Mouse (Mus musculus): ENCODE measurements around the gene Sdk2. TPM values are rescaled to one million over a fixed set of nuclear protein-coding genes. Genes with fewer than 3 reads are reported as not detected.
A peak's percentile ranks its signal among the peaks of the same experiment; 100 is the strongest.

Sdk2 gene
- polyA plus RNA-seq, 1 experiment from 2014 or later, result 0.66 TPM

- Histone ChIP-seq H3K9ac (replicated peaks; ENCODE audit: low read depth) (no peak overlapping the region), H3K36me3 (ENCODE audit: insufficient read depth, low read length) (no peaks in the 10 kb centered on the region), H3K4me2 (replicated peaks; ENCODE audit: low read depth, low read length) (no peak overlapping the region), H3K27me3 (replicated peaks; ENCODE audit: insufficient read depth, low read length) (0 out of 2 replicates have a peak, but pooled peaks cover 3% of the 10 kb centered on the region), H3K4me3 (ENCODE audit: low read depth, low read length) (no peak overlapping the region), H3K9me3 (ENCODE audit: low read length) (no peaks in the 10 kb centered on the region), H3K27ac (ENCODE audit: low read length) (no peak overlapping the region), H3K4me1 (ENCODE audit: insufficient read depth, low read depth, low read length) (no peaks in the 10 kb centered on the region)
- no peak for DNase-seq (ENCODE audit: low spot score)
- no peak for ATAC-seq
- 48% methylated on average over 15 of the region's 15 CpGs for WGBS
- TF ChIP-seq EP300 (IDR thresholded peaks at IDR 0.05), result no peak
- TF ChIP-seq CTCF (IDR thresholded peaks at IDR 0.05), result no peak
These were observed 50.5 kb downstream of the Sdk2 start for GRCm38 (mm10) chr11:114016108-114016888.

DNA sequence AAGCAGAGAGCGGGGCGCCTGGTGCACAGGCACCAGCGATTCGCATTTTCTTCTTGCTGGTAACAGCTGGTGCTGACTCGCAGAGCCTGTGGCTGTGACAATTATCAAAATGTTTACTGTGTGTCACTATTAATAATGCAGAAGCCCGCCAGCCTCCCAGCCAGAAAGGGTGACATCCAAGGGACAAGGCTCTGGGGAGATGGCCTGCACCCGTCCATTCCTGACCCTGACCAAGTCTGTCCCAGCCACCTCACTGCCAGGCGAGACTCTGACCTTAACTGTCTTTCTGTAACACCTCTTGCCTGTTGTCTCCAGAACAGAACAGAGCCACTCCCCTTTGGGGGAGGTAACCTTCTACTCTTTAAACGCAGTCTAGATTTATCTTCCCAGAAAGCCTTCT is 55.3 kb downstream of the Sdk2 start:
- Histone ChIP-seq H3K4me2 (replicated peaks; ENCODE audit: low read depth, low read length) (no peak overlapping the region), H3K9me3 (ENCODE audit: low read length) (no peaks in the 10 kb centered on the region), H3K9ac (replicated peaks; ENCODE audit: low read depth) (no peak overlapping the region), H3K27ac (ENCODE audit: low read length) (no peak overlapping the region), H3K27me3 (replicated peaks; ENCODE audit: insufficient read depth, low read length) (no peaks in the 10 kb centered on the region), H3K36me3 (ENCODE audit: insufficient read depth, low read length) (no peaks in the 10 kb centered on the region), H3K4me1 (ENCODE audit: insufficient read depth, low read depth, low read length) (no peaks in the 10 kb centered on the region), H3K4me3 (ENCODE audit: low read depth, low read length) (no peak overlapping the region)
- TF ChIP-seq EP300 (IDR thresholded peaks at IDR 0.05) (no peak), CTCF (IDR thresholded peaks at IDR 0.05) (no peak)
- DNase-seq (ENCODE audit: low spot score) (peak; percentile 34), ATAC-seq (peak; percentile 65)
- 34% methylated on average over 9 of the region's 9 CpGs for WGBS

- H3K4me1 ChIP-seq (ENCODE audit: insufficient read depth, low read depth, low read length), result no peaks in the 10 kb centered on the region
- 50% methylated on average over 12 of the region's 12 CpGs for WGBS
- ATAC-seq, result no peak
- no peak overlapping the region for H3K27ac ChIP-seq (ENCODE audit: low read length)
- no peak overlapping the region for H3K4me3 ChIP-seq (ENCODE audit: low read depth, low read length)
- no peaks in the 10 kb centered on the region for H3K36me3 ChIP-seq (ENCODE audit: insufficient read depth, low read length)
- H3K27me3 ChIP-seq (replicated peaks; ENCODE audit: insufficient read depth, low read length), result no peaks in the 10 kb centered on the region
- H3K4me2 ChIP-seq (replicated peaks; ENCODE audit: low read depth, low read length), result no peak overlapping the region
- DNase-seq (ENCODE audit: low spot score), result no peak
- H3K9me3 ChIP-seq (ENCODE audit: low read length), result no peaks in the 10 kb centered on the region
- TF ChIP-seq CTCF (IDR thresholded peaks at IDR 0.05) (no peak), EP300 (IDR thresholded peaks at IDR 0.05) (no peak)
- H3K9ac ChIP-seq (replicated peaks; ENCODE audit: low read depth), result no peak overlapping the region
These were observed 61.0 kb downstream of the Sdk2 start for GRCm38 (mm10) chr11:114005879-114006278.

DNA sequence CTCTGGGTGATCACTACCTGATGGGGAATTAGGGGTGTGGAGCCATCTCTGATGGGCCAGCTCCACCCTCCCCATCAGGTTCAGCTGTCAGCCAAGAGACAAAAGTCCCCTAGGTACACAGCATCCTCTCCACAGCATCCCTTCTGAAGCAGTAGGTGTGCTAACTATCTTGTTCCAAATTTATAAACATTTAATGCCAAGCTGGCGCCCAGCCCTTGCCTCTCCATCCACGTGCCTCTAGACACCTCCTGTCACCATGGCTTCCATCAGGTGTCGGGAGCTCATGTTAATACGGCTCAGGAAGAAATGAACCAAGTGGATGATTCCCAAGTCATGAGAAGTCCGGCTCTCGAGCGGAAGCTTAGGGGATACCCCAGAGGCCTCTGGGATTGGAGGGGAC is 62.2 kb downstream of the Sdk2 start:
- 83% methylated on average over 7 of the region's 7 CpGs for WGBS
- no peak for DNase-seq (ENCODE audit: low spot score)
- Histone ChIP-seq H3K27ac (ENCODE audit: low read length) (no peak overlapping the region), H3K27me3 (replicated peaks; ENCODE audit: insufficient read depth, low read length) (no peaks in the 10 kb centered on the region), H3K4me1 (ENCODE audit: insufficient read depth, low read depth, low read length) (no peaks in the 10 kb centered on the region), H3K36me3 (ENCODE audit: insufficient read depth, low read length) (no peaks in the 10 kb centered on the region), H3K9me3 (ENCODE audit: low read length) (no peaks in the 10 kb centered on the region), H3K4me2 (replicated peaks; ENCODE audit: low read depth, low read length) (no peak overlapping the region), H3K4me3 (ENCODE audit: low read depth, low read length) (no peak overlapping the region), H3K9ac (replicated peaks; ENCODE audit: low read depth) (no peak overlapping the region)
- ATAC-seq, result no peak
- TF ChIP-seq EP300 (IDR thresholded peaks at IDR 0.05) (no peak), CTCF (IDR thresholded peaks at IDR 0.05) (no peak)

DNA sequence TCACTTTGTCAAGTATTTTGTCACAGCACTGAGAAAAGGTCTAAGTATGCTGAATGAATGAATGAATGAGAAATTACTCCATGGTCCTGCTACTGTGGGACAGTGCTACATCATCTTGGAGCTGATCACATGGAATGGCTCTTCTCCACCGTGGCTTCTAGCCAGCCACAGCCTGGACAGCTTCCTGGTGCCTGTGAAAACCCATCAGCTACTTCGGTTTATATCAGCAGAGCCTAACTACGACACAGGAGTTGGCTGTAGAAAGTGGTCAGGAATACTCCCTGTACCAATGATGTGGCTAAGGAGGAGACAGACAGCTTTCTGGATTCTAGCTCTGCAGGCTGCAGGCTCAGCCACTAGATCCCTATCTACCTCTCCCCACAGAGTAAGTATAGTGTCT is 63.7 kb downstream of the Sdk2 start:
- H3K27ac ChIP-seq (ENCODE audit: low read length), result no peak overlapping the region
- no peaks in the 10 kb centered on the region for H3K36me3 ChIP-seq (ENCODE audit: insufficient read depth, low read length)
- no peaks in the 10 kb centered on the region for H3K9me3 ChIP-seq (ENCODE audit: low read length)
- H3K9ac ChIP-seq (replicated peaks; ENCODE audit: low read depth), result no peak overlapping the region
- no peaks in the 10 kb centered on the region for H3K4me1 ChIP-seq (ENCODE audit: insufficient read depth, low read depth, low read length)
- ATAC-seq (peak; percentile 75), DNase-seq (ENCODE audit: low spot score) (peak; percentile 83)
- H3K4me3 ChIP-seq (ENCODE audit: low read depth, low read length), result no peak overlapping the region
- no peak overlapping the region for H3K4me2 ChIP-seq (replicated peaks; ENCODE audit: low read depth, low read length)
- 45% methylated on average over 3 of the region's 3 CpGs for WGBS
- TF ChIP-seq EP300 (IDR thresholded peaks at IDR 0.05), result 0 out of 2 replicates have a peak, but pooled peaks have one; percentile 39
- no peak for TF ChIP-seq CTCF (IDR thresholded peaks at IDR 0.05)
- no peaks in the 10 kb centered on the region for H3K27me3 ChIP-seq (replicated peaks; ENCODE audit: insufficient read depth, low read length)

DNA sequence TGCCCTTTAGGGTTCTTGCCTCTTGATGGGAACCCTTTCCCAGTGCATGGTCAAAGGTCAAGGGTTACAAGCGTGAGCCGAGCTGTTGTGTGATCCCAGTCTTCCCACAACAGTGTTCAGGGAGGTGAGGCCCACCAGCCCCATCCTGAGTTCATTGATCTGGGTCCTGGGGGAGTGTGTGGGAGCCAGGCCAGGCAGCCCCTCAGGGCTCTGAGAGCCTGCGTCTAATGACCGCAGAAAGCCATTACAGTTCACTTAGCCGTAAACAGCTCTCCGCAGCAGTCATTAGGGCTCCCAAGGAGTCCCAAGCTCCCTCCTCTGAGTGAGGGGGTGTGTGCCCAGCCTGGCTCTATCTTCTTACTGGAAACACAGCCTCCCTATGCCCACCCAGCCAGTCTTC is 66.8 kb downstream of the Sdk2 start:
- Histone ChIP-seq H3K9ac (replicated peaks; ENCODE audit: low read depth) (no peak overlapping the region), H3K4me3 (ENCODE audit: low read depth, low read length) (no peak overlapping the region), H3K27me3 (replicated peaks; ENCODE audit: insufficient read depth, low read length) (no peaks in the 10 kb centered on the region), H3K4me2 (replicated peaks; ENCODE audit: low read depth, low read length) (no peak overlapping the region), H3K4me1 (ENCODE audit: insufficient read depth, low read depth, low read length) (no peaks in the 10 kb centered on the region), H3K36me3 (ENCODE audit: insufficient read depth, low read length) (no peaks in the 10 kb centered on the region), H3K27ac (ENCODE audit: low read length) (no peak overlapping the region), H3K9me3 (ENCODE audit: low read length) (no peaks in the 10 kb centered on the region)
- DNase-seq (ENCODE audit: low spot score), result no peak
- TF ChIP-seq CTCF (IDR thresholded peaks at IDR 0.05) (no peak), EP300 (IDR thresholded peaks at IDR 0.05) (no peak)
- no peak for ATAC-seq
- WGBS, result 82% methylated on average over 6 of the region's 6 CpGs
